Mouse (Mus musculus) thymus, postnatal 36 days (tissue): Measurements from ENCODE around the gene B3gnt2.

Experiments used
- DNase-seq, 2 experiments: peaks; one replicate each; pipeline ENCODE4 v3.0.0; 2022; ENCODE audit warnings: mixed read lengths in 2 of 2

The B3gnt2 gene

GRCm38 (mm10) chr11:22718036-22718435 is 142.7 kb downstream of the B3gnt2 start:
- DNase-seq: no peak

DNA sequence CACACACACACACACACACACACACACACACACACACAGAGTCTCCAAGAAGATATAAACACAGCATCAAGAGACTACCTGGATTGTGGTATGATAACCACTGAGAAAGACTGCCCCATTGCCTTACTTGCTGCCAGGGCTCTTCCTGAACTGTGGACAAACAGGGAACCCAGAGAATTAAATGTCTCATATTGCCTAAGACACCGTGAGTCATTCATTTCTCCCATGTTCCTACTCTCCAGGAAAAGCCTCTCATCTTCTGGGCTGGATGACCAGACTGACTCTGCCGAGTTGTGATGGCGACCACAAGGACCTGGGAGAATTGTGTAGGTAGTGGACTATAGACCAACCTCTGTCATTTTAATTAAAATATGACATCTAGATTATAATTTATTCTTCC is 149.4 kb downstream of the B3gnt2 start:
- no peak for DNase-seq

GRCm38 (mm10) chr11:22710596-22710995 is 150.2 kb downstream of the B3gnt2 start:
- peak; percentile 21 to 46 for DNase-seq
